Mouse (Mus musculus) ES-E14 (cell line): ENCODE results near the gene Gm27029. TPM values are rescaled to one million over a fixed set of nuclear protein-coding genes. Genes with fewer than 3 reads are reported as not detected.

Source experiments
- DNase-seq: peaks from one replicate; pipeline ENCODE4 v3.0.0-alpha.2; 2013; ENCODE audit warnings: low read depth, low spot score
- H3K27ac ChIP-seq: 2 replicates; pipeline ENCODE4 v1.5.1; 2012; ENCODE audit warnings: low read depth, mild to moderate bottlenecking, low read length, moderate library complexity, mixed read lengths; ENCODE audit not compliant: poor library complexity, insufficient read depth, severe bottlenecking
- H3K36me3 ChIP-seq: 2 replicates; pipeline ENCODE4 v1.6.1; 2012; ENCODE audit warnings: mild to moderate bottlenecking, low read length, moderate library complexity, mixed read lengths; ENCODE audit not compliant: control insufficient read depth, poor library complexity, insufficient read depth, severe bottlenecking
- H3K4me1 ChIP-seq, 2 experiments: fragments of 150-350 bp in 1 of 2; sonication (generic) in 1 of 2; 2 replicates each; pipeline ENCODE4 v1.6.1; 2012; ENCODE audit warnings: low read length in 2 of 2, mild to moderate bottlenecking in 1 of 2, mixed read lengths in 1 of 2; ENCODE audit not compliant: control insufficient read depth in 2 of 2, insufficient read depth in 2 of 2, poor library complexity in 1 of 2
- H3K4me3 ChIP-seq, 2 experiments: fragments of 150-350 bp in 1 of 2; sonication (generic) in 1 of 2; 2 replicates each; pipeline ENCODE4 v1.5.1; 2012; ENCODE audit warnings: low read length in 2 of 2, low read depth in 1 of 2, mild to moderate bottlenecking in 1 of 2, mixed read lengths in 1 of 2; ENCODE audit not compliant: insufficient read depth in 1 of 2, poor library complexity in 1 of 2, severe bottlenecking in 1 of 2
- H3K9ac ChIP-seq: 2 replicates; pipeline ENCODE4 v1.6.1; 2012; ENCODE audit warnings: low read depth, mild to moderate bottlenecking, low read length, mixed read lengths; ENCODE audit not compliant: poor library complexity, insufficient read depth, severe bottlenecking
- H3K9me3 ChIP-seq: fragments of 150-350 bp; sonication (generic); 2 replicates; pipeline ENCODE4 v1.6.1; 2012; ENCODE audit warnings: low read depth, mild to moderate bottlenecking, low read length; ENCODE audit not compliant: control insufficient read depth, insufficient read depth
- CHD2 ChIP-seq: IDR thresholded peaks from 2 replicates; pipeline ENCODE4 v1.6.1; 2014; ENCODE audit warnings: mild to moderate bottlenecking, low read depth, low read length, inconsistent platforms
- HCFC1 ChIP-seq: IDR thresholded peaks from 2 replicates; pipeline ENCODE4 v1.6.1; 2012; ENCODE audit warnings: low read length, inconsistent platforms, borderline replicate concordance; ENCODE audit not compliant: insufficient read depth
- MAFK ChIP-seq: IDR thresholded peaks from 2 replicates; pipeline ENCODE4 v1.6.1; 2014; ENCODE audit warnings: mild to moderate bottlenecking, low read depth, low read length, inconsistent platforms; ENCODE audit not compliant: insufficient read depth
- ZC3H11A ChIP-seq: IDR thresholded peaks from 2 replicates; pipeline ENCODE4 v1.6.1; 2012; ENCODE audit warnings: low read depth, mild to moderate bottlenecking, inconsistent platforms, low read length, borderline replicate concordance
- ZNF384 ChIP-seq: IDR thresholded peaks from 2 replicates; pipeline ENCODE4 v1.6.1; 2012; ENCODE audit warnings: low read depth, low read length, inconsistent platforms
- in situ Hi-C, 2 experiments: fragments of 600-800 bp; cut with MboI; formaldehyde crosslinking; loops; one replicate each; pipeline ENCODE4 v1.15.1; 2025; ENCODE audit warnings: low sequenced_read_pairs in 2 of 2, inconsistent platforms in 1 of 2; ENCODE audit not compliant: unreplicated experiment in 2 of 2
- total RNA-seq: library from RNA; depleted of rRNA; stranded (reverse); fragments of 300-350 nt; gene quantifications from 2 replicates; pipeline ENCODE4 v1.2.3, GENCODE M21; 2012

The Gm27029 gene
- total RNA-seq, 1 experiment, result 5.4 TPM

DNA sequence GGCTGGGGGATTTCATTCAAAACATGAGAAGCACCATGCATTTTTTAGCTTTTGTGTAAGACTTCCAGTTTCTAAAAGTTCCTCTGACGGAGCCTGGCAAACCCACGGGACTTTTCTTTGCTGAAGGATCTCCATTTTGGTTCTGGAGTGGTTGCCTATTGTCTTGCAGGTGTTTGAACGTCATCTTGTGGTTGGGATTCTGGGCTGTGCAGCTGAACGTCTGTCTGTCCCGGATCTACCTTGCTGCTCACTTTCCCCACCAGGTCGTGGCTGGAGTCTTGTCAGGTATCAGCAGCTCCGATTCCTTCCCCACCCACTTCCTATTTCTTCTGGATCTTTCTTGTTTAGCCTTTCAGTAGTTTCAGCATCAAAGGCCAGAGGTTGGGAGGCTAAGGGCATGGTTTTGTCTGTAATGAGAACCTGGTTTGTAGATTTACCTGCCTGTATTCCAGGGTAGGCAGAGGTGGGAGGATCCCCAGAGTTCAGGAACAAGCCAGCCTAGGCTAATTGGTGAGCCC is 50.1 kb downstream of the Gm27029 start:
- TF ChIP-seq HCFC1 (no peak), ZNF384 (no peak), MAFK (no peak), ZC3H11A (no peak), CHD2 (no peak)

DNA sequence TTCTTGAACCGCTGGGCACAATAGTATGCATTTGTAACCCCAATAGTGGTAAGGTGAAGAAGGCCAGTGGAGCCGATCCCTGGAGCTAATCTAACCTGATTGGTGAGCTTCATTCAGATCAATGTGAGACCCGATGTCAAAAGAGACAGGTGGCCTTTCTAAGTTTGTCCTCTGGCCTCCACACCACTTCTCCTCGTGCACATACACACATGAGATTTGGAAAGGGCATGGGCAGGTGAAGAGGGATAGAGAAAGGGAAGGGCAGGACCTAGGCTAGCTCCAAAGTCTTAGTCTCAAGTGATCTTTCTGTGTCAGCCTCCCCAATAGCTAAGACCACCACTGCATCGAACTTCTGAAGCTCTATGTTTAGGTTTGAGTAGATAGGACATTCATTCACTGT is 54.5 kb downstream of the Gm27029 start:
- Histone ChIP-seq H3K9me3 (no peaks in the 10 kb centered on the region), H3K4me3 (no peak overlapping the region), H3K27ac (no peak overlapping the region), H3K36me3 (no peaks in the 10 kb centered on the region), H3K9ac (no peak overlapping the region), H3K4me1 (no peaks in the 10 kb centered on the region)
- in situ Hi-C loops, result no loop called here
- no peak for TF ChIP-seq CHD2
- TF ChIP-seq MAFK, result no peak
- no peak for TF ChIP-seq ZNF384
- TF ChIP-seq ZC3H11A, result no peak
- TF ChIP-seq HCFC1, result no peak
- no peak for DNase-seq

More for the DNA sequence above, 50.1 kb downstream of the Gm27029 start:
- in situ Hi-C loops, result no loop called here
- Histone ChIP-seq H3K27ac (no peak overlapping the region), H3K9me3 (no peaks in the 10 kb centered on the region), H3K4me3 (no peak overlapping the region), H3K36me3 (no peaks in the 10 kb centered on the region), H3K4me1 (no peaks in the 10 kb centered on the region), H3K9ac (no peak overlapping the region)
- DNase-seq, result no peak

DNA sequence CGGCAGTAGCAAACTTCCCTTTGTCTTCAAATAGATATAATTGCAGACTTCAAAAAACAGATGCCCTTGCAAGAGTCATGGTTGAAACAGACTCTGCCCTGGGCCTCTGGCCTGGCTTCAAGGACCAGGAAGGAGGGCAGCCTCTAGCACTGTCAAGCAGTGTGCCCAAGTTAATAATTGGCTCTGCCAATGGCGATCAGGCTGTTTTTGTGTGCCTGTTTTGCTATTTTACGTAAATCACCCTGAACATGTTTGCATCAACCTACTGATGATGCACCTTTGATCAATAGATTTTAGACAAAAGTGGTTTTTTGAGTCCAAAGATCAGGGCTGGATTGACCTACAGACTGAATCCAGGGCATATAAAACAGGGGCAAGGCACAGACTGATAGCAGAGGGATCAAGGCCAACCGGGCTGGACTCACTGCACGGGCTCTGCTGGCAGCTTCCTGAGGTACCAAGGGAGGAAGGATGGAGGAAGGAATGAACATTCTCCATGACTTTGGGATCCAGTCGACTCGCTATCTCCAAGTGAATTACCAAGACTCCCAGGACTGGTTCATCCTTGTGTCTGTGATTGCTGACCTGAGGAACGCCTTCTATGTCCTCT is 57.2 kb downstream of the Gm27029 start, which contains the start of gene G6pc:
G6pc (plus strand) TSS at position 236 of the 610 bp plus-strand sequence.
- Histone ChIP-seq H3K27ac (no peak within 1 kb of the TSS), H3K9ac (no peak within 1 kb of the TSS), H3K4me1 (no peaks in the 10 kb centered on the region), H3K4me3 (no peak within 1 kb of the TSS), H3K36me3 (no peaks in the 10 kb centered on the region), H3K9me3 (no peaks in the 10 kb centered on the region)
- in situ Hi-C loops, result no loop called here
- TF ChIP-seq MAFK (no peak), ZC3H11A (no peak), CHD2 (no peak), HCFC1 (no peak), ZNF384 (no peak)
- no peak for DNase-seq

DNA sequence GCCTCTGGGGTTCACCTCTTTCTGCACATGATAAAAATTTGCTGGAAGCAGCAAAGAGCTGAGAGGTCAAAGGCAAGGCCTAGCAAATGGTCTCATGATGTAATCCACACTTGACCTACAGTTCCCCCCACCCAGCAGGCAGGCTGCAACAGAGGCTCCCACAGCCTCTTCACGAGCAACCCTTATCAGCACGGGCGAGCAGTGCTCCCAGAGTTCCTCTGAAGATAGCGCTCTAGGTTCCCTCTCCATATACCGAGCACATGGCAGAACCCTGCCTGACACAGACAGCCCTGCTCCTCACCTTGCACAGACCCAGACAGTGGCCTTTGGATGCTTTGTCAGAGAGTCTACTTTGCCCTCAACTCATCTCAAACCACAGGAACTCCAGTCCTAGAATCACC is 60.1 kb downstream of the Gm27029 start:
- in situ Hi-C loops, result no loop called here
- no peak for DNase-seq
- H3K4me1 ChIP-seq, result 0 out of 4 replicates have a peak, but pooled peaks cover 0 to 2% of the 10 kb centered on the region in 2 experiments
- H3K4me3 ChIP-seq, result no peak overlapping the region
- H3K27ac ChIP-seq, result no peak overlapping the region
- H3K9ac ChIP-seq, result no peak overlapping the region
- no peaks in the 10 kb centered on the region for H3K9me3 ChIP-seq
- H3K36me3 ChIP-seq, result no peaks in the 10 kb centered on the region
- TF ChIP-seq MAFK (no peak), ZC3H11A (no peak), CHD2 (no peak), ZNF384 (no peak), HCFC1 (no peak)
